ENCODE assay signal across 8 mouse cellular contexts in the genomic region with DNA sequence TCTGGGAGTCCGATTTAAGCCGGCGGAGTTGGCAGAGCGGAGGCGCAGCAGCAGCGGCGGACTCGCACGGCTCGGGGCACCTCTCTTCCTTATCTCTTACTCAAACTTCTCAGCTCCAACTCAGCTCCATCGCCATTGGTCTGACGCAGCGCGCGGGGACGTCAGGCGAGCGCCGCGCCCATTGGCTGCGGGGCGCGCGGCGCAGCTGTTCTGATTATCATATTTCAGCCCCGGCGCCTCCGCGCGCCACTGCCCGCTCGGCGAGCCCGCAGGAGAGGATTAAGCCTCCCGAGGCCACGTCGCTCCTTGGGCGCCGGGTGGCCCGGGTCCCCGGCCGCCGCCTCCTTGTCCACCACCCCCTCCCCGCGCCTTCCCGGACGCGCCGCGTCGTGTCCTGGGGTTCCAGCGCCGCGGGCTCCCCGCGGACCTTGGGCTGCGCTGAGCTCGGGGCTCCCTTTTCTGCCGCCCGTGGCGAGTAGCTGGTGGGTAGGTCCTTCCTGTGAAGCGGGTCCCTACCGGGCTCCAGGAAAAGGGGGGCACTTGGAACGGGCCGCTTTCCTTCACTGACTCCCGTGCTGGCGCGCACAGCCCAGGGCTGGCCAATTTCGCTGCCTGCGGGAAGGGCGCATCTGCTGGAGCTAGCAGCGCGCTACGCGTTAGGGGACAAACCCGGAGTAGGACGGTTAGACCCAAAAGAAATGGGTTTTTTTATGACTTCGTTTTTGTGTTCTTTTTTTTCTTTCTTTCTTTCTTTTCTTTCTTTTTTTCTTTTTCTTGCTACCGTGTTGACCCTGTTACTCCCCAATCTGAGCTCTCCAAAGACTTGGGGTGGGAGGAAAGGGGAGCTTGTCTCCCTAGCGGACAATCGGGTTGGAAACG. TPM values are rescaled to one million over a fixed set of nuclear protein-coding genes. Genes with fewer than 3 reads are reported as not detected.
DNase-seq lines count a peak whose midpoint lies in the region; ATAC-seq and TF ChIP-seq lines count a peak whose summit lies in the region.

Gene Isl1, minus strand, starts transcription at position 106 of the 879 bp plus-strand sequence.

- no peak for TF ChIP-seq CTCF in bone marrow macrophage, adult 2 months (IDR thresholded peaks at IDR 0.05; ENCODE audit: low read depth, low read length)

- peak within 1 kb of the TSS; percentile 25; the same call in 1 of the 2 replicates for H3K4me3 ChIP-seq in bone marrow macrophage, adult 2 months (ENCODE audit: insufficient read depth, low read length)
- peak within 1 kb of the TSS; percentile 53 for H3K4me3 ChIP-seq in hindbrain, embryonic 12.5 days
- peak within 1 kb of the TSS; percentile 42 for H3K4me3 ChIP-seq in liver, embryonic 16.5 days (ENCODE audit: low read depth, low read length)
- H3K4me3 ChIP-seq in neural tube, embryonic 13.5 days: peak within 1 kb of the TSS; percentile 51

- H3K4me1 ChIP-seq in bone marrow macrophage, adult 2 months (ENCODE audit: control insufficient read depth, insufficient read depth, low read length): no peaks in the 10 kb centered on the region
- 0 out of 2 replicates have a peak, but pooled peaks cover 6% of the 10 kb centered on the region for H3K4me1 ChIP-seq in hindbrain, embryonic 12.5 days
- no peaks in the 10 kb centered on the region for H3K4me1 ChIP-seq in liver, embryonic 16.5 days (ENCODE audit: control insufficient read depth, low read depth, low read length)
- H3K4me1 ChIP-seq in neural tube, embryonic 13.5 days (replicated peaks): peaks cover 14% of the 10 kb centered on the region

- under 1% methylated on average over 78 of the region's 82 CpGs for WGBS in hindbrain, embryonic 12.5 days
- 1% methylated on average over 82 of the region's 82 CpGs for WGBS in liver, embryonic 16.5 days (ENCODE audit: insufficient replicate concordance)
- WGBS in neural tube, embryonic 13.5 days: under 1% methylated on average over 82 of the region's 82 CpGs

- no peaks in the 10 kb centered on the region for H3K36me3 ChIP-seq in hindbrain, embryonic 12.5 days
- H3K36me3 ChIP-seq in liver, embryonic 16.5 days (ENCODE audit: control insufficient read depth, insufficient read depth): no peaks in the 10 kb centered on the region
- no peaks in the 10 kb centered on the region for H3K36me3 ChIP-seq in neural tube, embryonic 13.5 days

- peak within 1 kb of the TSS; percentile 58 for H3K9ac ChIP-seq in hindbrain, embryonic 12.5 days
- H3K9ac ChIP-seq in liver, embryonic 16.5 days (ENCODE audit: low read depth, low read length): no peak within 1 kb of the TSS
- H3K9ac ChIP-seq in neural tube, embryonic 13.5 days: peak within 1 kb of the TSS; percentile 68

- peak; percentile 94 for ATAC-seq in hindbrain, embryonic 12.5 days (ENCODE audit: low FRiP score)
- peak; percentile 79 for ATAC-seq in liver, embryonic 16.5 days (ENCODE audit: low read depth)
- ATAC-seq in neural tube, embryonic 13.5 days (ENCODE audit: low read depth): peak; percentile 92

- H3K27ac ChIP-seq in bone marrow macrophage, adult 2 months (ENCODE audit: insufficient read depth, low read depth, low read length): no peak within 1 kb of the TSS
- peak within 1 kb of the TSS; percentile 57 for H3K27ac ChIP-seq in hindbrain, embryonic 12.5 days
- no peak within 1 kb of the TSS for H3K27ac ChIP-seq in liver, embryonic 16.5 days (ENCODE audit: low read length)
- H3K27ac ChIP-seq in neural tube, embryonic 13.5 days (replicated peaks): peak within 1 kb of the TSS; percentile 84

- peak; percentile 57 to 62 for DNase-seq in cerebellum, postnatal 10 days
- no peak for DNase-seq in cerebellum, adult 9-10 months
- DNase-seq in gastrocnemius, adult 18-20 months (ENCODE audit: low spot score): peak; percentile 32
- no peak for DNase-seq in B cell, adult 2 months

- peak within 1 kb of the TSS; percentile 93 for H3K4me2 ChIP-seq in hindbrain, embryonic 12.5 days (replicated peaks)
- H3K4me2 ChIP-seq in liver, embryonic 16.5 days (ENCODE audit: low read depth, low read length): peak within 1 kb of the TSS; percentile 65
- peak within 1 kb of the TSS; percentile 76 for H3K4me2 ChIP-seq in neural tube, embryonic 13.5 days

- no peaks in the 10 kb centered on the region for H3K9me3 ChIP-seq in hindbrain, embryonic 12.5 days (replicated peaks)
- no peaks in the 10 kb centered on the region for H3K9me3 ChIP-seq in liver, embryonic 16.5 days (replicated peaks; ENCODE audit: control insufficient read depth, low read length)
- H3K9me3 ChIP-seq in neural tube, embryonic 13.5 days: no peaks in the 10 kb centered on the region

- peaks cover 87% of the 10 kb centered on the region for H3K27me3 ChIP-seq in hindbrain, embryonic 12.5 days
- H3K27me3 ChIP-seq in liver, embryonic 16.5 days (ENCODE audit: control insufficient read depth, insufficient read depth, low read depth, low read length): peaks cover 87% of the 10 kb centered on the region
- H3K27me3 ChIP-seq in neural tube, embryonic 13.5 days: peaks cover 97% of the 10 kb centered on the region

- no peak for TF ChIP-seq POLR2A in bone marrow macrophage, adult 2 months (IDR thresholded peaks at IDR 0.05; ENCODE audit: borderline replicate concordance, low read depth, low read length)

RNA-seq across cellular contexts. Expression of gene Isl1, which starts in this region (rescaled TPM):
- polyA plus RNA-seq in bone marrow macrophage, adult 2 months (2012; ENCODE audit: insufficient read depth, insufficient read length, missing spikeins): not detected in 2 replicates
- total RNA-seq in gastrocnemius, adult 18-20 months (2021): under 1 TPM; 0.17 to 0.32 TPM
- 44.2 and 45.5 TPM in 2 replicates for polyA plus RNA-seq in hindbrain, embryonic 12.5 days (2016; fragmentation: Nextera tagmentation; extraction: Ambion mirVana)
- 0.15 and 0.20 TPM in 2 replicates for polyA plus RNA-seq in liver, embryonic 16.5 days (2015; fragmentation: Nextera tagmentation; extraction: Ambion mirVana)
- 133 and 169 TPM in 2 replicates for polyA plus RNA-seq in neural tube, embryonic 13.5 days (2015; fragmentation: Nextera tagmentation; extraction: Ambion mirVana)

Comparison
In these comparisons a context has a peak if more than half of its experiments do, and no peak if none do; other contexts are left out.
1. RNA of gene Isl1 (polyA plus RNA-seq): 133 to 169 TPM in neural tube, embryonic 13.5 days and 44.2 to 45.5 TPM in hindbrain, embryonic 12.5 days; 0.15 to 0.20 TPM in liver, embryonic 16.5 days and not detected in bone marrow macrophage, adult 2 months; every median in the first group is over 10 times any median in the second.
2. DNase-seq: peak in cerebellum, postnatal 10 days (2 of 2); none in cerebellum, adult 9-10 months (single experiment) and B cell, adult 2 months (0 of 2).
3. Peak in DNase-seq in gastrocnemius, adult 18-20 months; RNA of the gene not detected or under 1 TPM.
4. Peak in ATAC-seq, H3K4me3 ChIP-seq and H3K4me2 ChIP-seq in liver, embryonic 16.5 days; RNA of the gene not detected or under 1 TPM.
5. H3K27ac ChIP-seq: peak in hindbrain, embryonic 12.5 days (single experiment) and neural tube, embryonic 13.5 days (single experiment); none in bone marrow macrophage, adult 2 months (single experiment) and liver, embryonic 16.5 days (single experiment).
6. Peak in every context shown above with its lines, with median percentiles within 50 percentile points of each other: H3K4me3 ChIP-seq, ATAC-seq and H3K4me2 ChIP-seq.